Mouse (Mus musculus): ENCODE measurements around the gene Mdm2. TPM values are rescaled to one million over a fixed set of nuclear protein-coding genes. Genes with fewer than 3 reads are reported as not detected.
"Not testable (repeated sequence)": the region's sequence is repeated elsewhere in the genome, so short reads cannot be mapped to it uniquely, and the experiment has no call there.

Mdm2 gene
- polyA plus RNA-seq, 1 experiment from 2014 or later: 59.7 TPM

GRCm38 (mm10) chr10:117718161-117719119, 7.9 kb upstream of the Mdm2 start:
- H3K9ac ChIP-seq (replicated peaks): no peak overlapping the region
- no peak for ATAC-seq (ENCODE audit: insufficient number of reproducible peaks, insufficient read depth, low FRiP score, low TSS enrichment, low read depth)
- no peaks in the 10 kb centered on the region for H3K9me3 ChIP-seq
- H3K4me2 ChIP-seq: no peak overlapping the region
- no peaks in the 10 kb centered on the region for H3K27me3 ChIP-seq
- peaks cover 10% of the 10 kb centered on the region; the same call in 1 of the 2 replicates for H3K4me1 ChIP-seq (replicated peaks)
- no peak overlapping the region for H3K4me3 ChIP-seq (replicated peaks)
- WGBS: 59% methylated on average over 19 of the region's 19 CpGs
- no peaks in the 10 kb centered on the region for H3K36me3 ChIP-seq
- H3K27ac ChIP-seq: peak overlapping the region; percentile 54; the same call in 1 of the 2 replicates

- Histone ChIP-seq H3K27ac (0 out of 2 replicates have a peak overlapping the region, but pooled peaks have one; percentile 4), H3K4me2 (no peak overlapping the region), H3K9me3 (no peaks in the 10 kb centered on the region), H3K36me3 (no peaks in the 10 kb centered on the region), H3K4me1 (replicated peaks) (peaks cover 10% of the 10 kb centered on the region; the same call in 1 of the 2 replicates), H3K9ac (replicated peaks) (0 out of 2 replicates have a peak overlapping the region, but pooled peaks have one; percentile 27), H3K27me3 (no peaks in the 10 kb centered on the region), H3K4me3 (replicated peaks) (no peak overlapping the region)
- 9% methylated on average over 4 of the region's 4 CpGs for WGBS
- no peak for ATAC-seq (ENCODE audit: insufficient number of reproducible peaks, insufficient read depth, low FRiP score, low TSS enrichment, low read depth)
Measured at GRCm38 (mm10) chr10:117717583-117717982, 7.0 kb upstream of the Mdm2 start.

GRCm38 (mm10) chr10:117716686-117717085, 6.1 kb upstream of the Mdm2 start:
- Histone ChIP-seq H3K27me3 (no peaks in the 10 kb centered on the region), H3K4me1 (replicated peaks) (peaks cover 10% of the 10 kb centered on the region; the same call in 1 of the 2 replicates), H3K9ac (replicated peaks) (no peak overlapping the region), H3K4me2 (no peak overlapping the region), H3K36me3 (no peaks in the 10 kb centered on the region), H3K27ac (no peak overlapping the region), H3K4me3 (replicated peaks) (no peak overlapping the region), H3K9me3 (no peaks in the 10 kb centered on the region)
- 83% methylated on average over 3 of the region's 3 CpGs for WGBS
- no peak for ATAC-seq (ENCODE audit: insufficient number of reproducible peaks, insufficient read depth, low FRiP score, low TSS enrichment, low read depth)

DNA sequence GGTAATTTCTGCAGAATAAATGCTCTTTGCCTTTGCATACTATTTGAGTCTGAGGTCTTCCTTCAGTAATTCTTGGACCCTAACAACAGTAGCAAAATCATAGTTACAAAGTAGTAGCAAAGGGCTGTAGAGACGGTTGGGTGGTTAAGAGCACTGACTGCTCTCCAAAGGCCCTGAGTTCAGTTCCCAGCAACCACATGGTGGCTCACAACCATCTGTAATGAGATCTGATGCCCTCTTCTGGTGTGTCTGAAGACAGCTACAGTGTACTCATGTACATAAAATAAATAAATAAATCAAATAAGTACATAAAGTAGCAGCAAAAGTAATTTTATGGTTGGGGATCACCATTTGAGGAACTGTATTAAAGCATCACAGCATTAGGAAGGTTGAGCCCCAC, 5.1 kb upstream of the Mdm2 start:
- H3K27me3 ChIP-seq; H3K9me3 ChIP-seq; H3K36me3 ChIP-seq; ATAC-seq (ENCODE audit: insufficient number of reproducible peaks, insufficient read depth, low FRiP score, low TSS enrichment, low read depth); H3K9ac ChIP-seq (replicated peaks); H3K4me3 ChIP-seq (replicated peaks); H3K4me2 ChIP-seq; H3K27ac ChIP-seq: not testable (repeated sequence)
- peaks cover 10% of the 10 kb centered on the region; the same call in 1 of the 2 replicates for H3K4me1 ChIP-seq (replicated peaks)
- WGBS: 92% methylated on average over 1 of the region's 1 CpGs

DNA sequence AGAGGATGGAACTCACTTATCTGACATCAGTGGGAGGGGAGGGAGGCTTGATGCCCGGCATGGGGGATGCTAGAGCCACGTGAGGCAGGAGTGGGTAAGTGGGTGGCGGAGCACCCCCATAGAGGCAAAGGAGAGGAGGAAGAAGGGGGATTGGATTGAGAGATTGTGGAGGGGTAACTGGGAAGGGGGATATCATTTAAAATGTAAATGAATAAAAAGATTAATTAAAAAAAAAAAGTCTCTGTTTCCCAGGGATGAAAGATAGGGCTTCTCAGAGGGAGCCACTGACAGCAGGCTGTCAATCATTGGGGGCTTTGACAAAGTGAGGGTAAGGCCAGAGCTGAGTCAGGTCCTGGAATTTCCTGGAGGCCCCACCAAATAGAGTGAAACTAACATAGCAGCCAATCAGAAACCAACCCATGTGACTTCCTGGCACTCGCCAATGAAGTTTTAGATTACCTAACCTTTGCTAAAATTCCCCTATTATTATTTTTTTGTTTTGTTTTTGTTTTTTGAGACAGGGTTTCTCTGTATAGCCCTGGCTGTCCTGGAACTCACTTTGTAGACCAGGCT, 4.5 kb upstream of the Mdm2 start:
- 83% methylated on average over 4 of the region's 4 CpGs for WGBS
- peaks cover 10% of the 10 kb centered on the region; the same call in 1 of the 2 replicates for H3K4me1 ChIP-seq (replicated peaks)
- no peaks in the 10 kb centered on the region for H3K27me3 ChIP-seq
- ATAC-seq (ENCODE audit: insufficient number of reproducible peaks, insufficient read depth, low FRiP score, low TSS enrichment, low read depth): no peak
- no peaks in the 10 kb centered on the region for H3K9me3 ChIP-seq
- H3K36me3 ChIP-seq: no peaks in the 10 kb centered on the region
- H3K9ac ChIP-seq (replicated peaks): 0 out of 2 replicates have a peak overlapping the region, but pooled peaks have one; percentile 24
- H3K4me2 ChIP-seq: no peak overlapping the region
- no peak overlapping the region for H3K4me3 ChIP-seq (replicated peaks)
- no peak overlapping the region for H3K27ac ChIP-seq

GRCm38 (mm10) chr10:117714048-117714545, 3.5 kb upstream of the Mdm2 start:
- Histone ChIP-seq H3K4me2 (no peak overlapping the region), H3K36me3 (no peaks in the 10 kb centered on the region), H3K4me1 (replicated peaks) (peaks cover 15% of the 10 kb centered on the region), H3K9ac (replicated peaks) (no peak overlapping the region), H3K4me3 (replicated peaks) (no peak overlapping the region), H3K9me3 (no peaks in the 10 kb centered on the region), H3K27ac (no peak overlapping the region), H3K27me3 (no peaks in the 10 kb centered on the region)
- WGBS: 84% methylated on average over 3 of the region's 3 CpGs
- ATAC-seq (ENCODE audit: insufficient number of reproducible peaks, insufficient read depth, low FRiP score, low TSS enrichment, low read depth): no peak

DNA sequence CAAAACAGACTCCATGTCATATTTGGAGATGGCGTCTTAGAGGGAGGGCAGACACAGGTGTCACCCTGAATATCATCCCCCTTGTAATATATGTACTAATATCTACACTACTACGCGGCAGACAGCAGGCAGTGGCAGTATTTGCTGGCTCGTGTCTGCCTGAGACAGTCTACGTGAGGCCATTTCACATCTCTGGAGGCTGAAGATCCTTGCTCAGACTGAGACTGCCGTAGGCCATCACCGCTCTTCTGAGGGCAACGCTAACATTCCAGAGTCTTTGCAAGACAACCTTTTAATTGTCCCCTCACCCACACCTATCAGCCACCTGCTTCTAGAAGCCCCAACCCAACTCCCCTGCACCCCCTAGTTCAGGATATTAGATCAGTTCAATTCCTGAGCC, 2.9 kb upstream of the Mdm2 start:
- H3K36me3 ChIP-seq: peaks cover 4% of the 10 kb centered on the region; the same call in 1 of the 2 replicates
- ATAC-seq (ENCODE audit: insufficient number of reproducible peaks, insufficient read depth, low FRiP score, low TSS enrichment, low read depth): no peak
- H3K27me3 ChIP-seq: no peaks in the 10 kb centered on the region
- peaks cover 20% of the 10 kb centered on the region for H3K4me1 ChIP-seq (replicated peaks)
- H3K4me2 ChIP-seq: no peak overlapping the region
- WGBS: 90% methylated on average over 8 of the region's 8 CpGs
- H3K27ac ChIP-seq: no peak overlapping the region
- no peak overlapping the region for H3K9ac ChIP-seq (replicated peaks)
- no peaks in the 10 kb centered on the region for H3K9me3 ChIP-seq
- no peak overlapping the region for H3K4me3 ChIP-seq (replicated peaks)

GRCm38 (mm10) chr10:117712871-117713270, 2.3 kb upstream of the Mdm2 start:
- no peak for ATAC-seq (ENCODE audit: insufficient number of reproducible peaks, insufficient read depth, low FRiP score, low TSS enrichment, low read depth)
- Histone ChIP-seq H3K9me3 (no peaks in the 10 kb centered on the region), H3K27me3 (no peaks in the 10 kb centered on the region), H3K4me3 (replicated peaks) (no peak overlapping the region), H3K4me2 (no peak overlapping the region), H3K36me3 (peaks cover 7% of the 10 kb centered on the region; the same call in 1 of the 2 replicates), H3K9ac (replicated peaks) (no peak overlapping the region), H3K4me1 (replicated peaks) (peaks cover 16% of the 10 kb centered on the region), H3K27ac (no peak overlapping the region)
- WGBS: 92% methylated on average over 9 of the region's 9 CpGs

DNA sequence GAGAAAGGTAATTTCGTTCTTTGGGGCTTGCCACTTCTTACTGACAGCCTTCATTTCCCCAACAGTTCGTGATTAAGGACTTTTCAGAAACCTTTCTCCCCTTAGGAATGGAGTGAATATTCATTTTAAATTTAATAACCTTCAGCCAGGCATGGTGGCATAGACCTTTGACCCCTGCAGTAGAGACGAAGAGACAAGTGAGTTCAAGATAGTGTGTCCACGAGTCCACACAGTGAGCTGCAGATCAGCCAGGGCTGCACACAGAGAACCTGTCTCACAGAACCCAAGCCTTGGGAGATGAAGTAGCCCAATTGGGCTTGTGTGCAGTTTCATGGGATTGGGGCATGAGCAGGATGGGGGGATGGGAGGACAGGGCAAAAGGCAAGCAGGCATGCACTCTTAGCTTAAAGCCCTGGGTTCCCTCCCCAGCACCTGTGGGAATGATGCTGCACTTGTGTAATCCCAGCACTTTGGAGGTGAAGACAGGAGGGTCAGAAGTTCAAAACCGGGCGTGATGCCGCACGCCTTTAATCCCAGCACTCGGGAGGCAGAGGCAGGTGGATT, 1.7 kb upstream of the Mdm2 start:
- Histone ChIP-seq H3K27me3 (no peaks in the 10 kb centered on the region), H3K4me2 (no peak overlapping the region), H3K36me3 (peaks cover 13% of the 10 kb centered on the region), H3K9me3 (no peaks in the 10 kb centered on the region), H3K4me1 (replicated peaks) (peaks cover 10% of the 10 kb centered on the region), H3K27ac (no peak overlapping the region), H3K4me3 (replicated peaks) (no peak overlapping the region), H3K9ac (replicated peaks) (no peak overlapping the region)
- ATAC-seq (ENCODE audit: insufficient number of reproducible peaks, insufficient read depth, low FRiP score, low TSS enrichment, low read depth): no peak
- 88% methylated on average over 9 of the region's 9 CpGs for WGBS

- H3K36me3 ChIP-seq: peaks cover 22% of the 10 kb centered on the region
- no peak overlapping the region for H3K27ac ChIP-seq
- no peak overlapping the region for H3K9ac ChIP-seq (replicated peaks)
- H3K27me3 ChIP-seq: no peaks in the 10 kb centered on the region
- no peak for ATAC-seq (ENCODE audit: insufficient number of reproducible peaks, insufficient read depth, low FRiP score, low TSS enrichment, low read depth)
- H3K9me3 ChIP-seq: no peaks in the 10 kb centered on the region
- H3K4me1 ChIP-seq (replicated peaks): peaks cover 10% of the 10 kb centered on the region
- H3K4me2 ChIP-seq: peak overlapping the region; percentile 76
- 68% methylated on average over 5 of the region's 5 CpGs for WGBS
- H3K4me3 ChIP-seq (replicated peaks): peak overlapping the region; percentile 82
Measured at GRCm38 (mm10) chr10:117711408-117711807, 850 bp upstream of the Mdm2 start.
